Mouse (Mus musculus): ENCODE measurements at regions not wholly inside any gene's neighbourhood (a gene's known extent, or its start where the extent isn't known, plus 50 kb on each side); places are given as distances from the start of the nearest gene placed in this dataset.

- no peak for DNase-seq (ENCODE audit: low read depth, low spot score)
These were observed 85.0 kb upstream of the Serbp1 start for GRCm38 (mm10) chr6:67152845-67153468.

GRCm38 (mm10) chr6:67151515-67151914 lies 86.5 kb upstream of the Serbp1 start:
- no peak for DNase-seq (ENCODE audit: low read depth, low spot score)

- no peak for DNase-seq (ENCODE audit: low read depth, low spot score)
These were observed 88.6 kb upstream of the Serbp1 start for GRCm38 (mm10) chr6:67149425-67149824.

DNA sequence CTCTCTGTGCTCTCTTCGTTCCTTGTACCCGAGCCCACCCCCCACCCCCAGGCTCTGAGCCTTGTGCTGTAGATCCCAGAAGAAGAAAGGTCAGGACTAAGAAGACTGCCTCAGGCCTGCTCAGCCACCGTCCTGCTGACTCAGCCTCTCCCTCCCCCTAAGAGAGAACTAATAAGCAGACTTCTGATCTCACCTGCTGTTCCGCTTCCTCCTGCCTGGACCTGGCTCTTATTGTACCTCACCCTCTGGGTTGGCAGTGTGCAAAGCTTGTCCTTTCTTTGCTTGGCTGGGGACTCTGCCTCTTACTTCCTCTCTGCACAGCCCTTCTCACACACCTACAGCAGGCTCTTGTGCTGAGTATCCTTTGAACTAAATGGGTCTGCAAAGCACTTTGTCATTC lies 91.3 kb upstream of the Serbp1 start:
- peak; percentile 56 for DNase-seq (ENCODE audit: low read depth, low spot score)

DNA sequence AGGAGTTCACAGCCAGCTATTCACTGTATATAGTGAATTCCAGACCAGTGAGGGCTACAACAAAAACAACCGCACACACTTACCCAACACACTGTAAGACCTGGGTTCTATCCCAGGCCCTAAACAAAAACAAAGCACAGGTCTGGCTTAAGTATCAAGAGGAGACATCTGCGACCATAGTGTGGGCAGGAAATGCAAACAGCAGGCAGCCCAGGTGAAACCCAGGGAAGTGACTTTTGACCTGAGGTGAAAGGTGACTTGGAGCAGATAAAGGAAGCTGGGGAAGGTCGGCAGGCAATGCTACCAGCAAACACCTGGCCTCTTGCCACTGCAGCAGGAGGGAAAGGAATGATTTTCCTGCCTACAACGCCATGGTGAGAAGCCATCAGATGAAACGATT lies 92.0 kb upstream of the Serbp1 start:
- DNase-seq (ENCODE audit: low read depth, low spot score), result no peak

DNA sequence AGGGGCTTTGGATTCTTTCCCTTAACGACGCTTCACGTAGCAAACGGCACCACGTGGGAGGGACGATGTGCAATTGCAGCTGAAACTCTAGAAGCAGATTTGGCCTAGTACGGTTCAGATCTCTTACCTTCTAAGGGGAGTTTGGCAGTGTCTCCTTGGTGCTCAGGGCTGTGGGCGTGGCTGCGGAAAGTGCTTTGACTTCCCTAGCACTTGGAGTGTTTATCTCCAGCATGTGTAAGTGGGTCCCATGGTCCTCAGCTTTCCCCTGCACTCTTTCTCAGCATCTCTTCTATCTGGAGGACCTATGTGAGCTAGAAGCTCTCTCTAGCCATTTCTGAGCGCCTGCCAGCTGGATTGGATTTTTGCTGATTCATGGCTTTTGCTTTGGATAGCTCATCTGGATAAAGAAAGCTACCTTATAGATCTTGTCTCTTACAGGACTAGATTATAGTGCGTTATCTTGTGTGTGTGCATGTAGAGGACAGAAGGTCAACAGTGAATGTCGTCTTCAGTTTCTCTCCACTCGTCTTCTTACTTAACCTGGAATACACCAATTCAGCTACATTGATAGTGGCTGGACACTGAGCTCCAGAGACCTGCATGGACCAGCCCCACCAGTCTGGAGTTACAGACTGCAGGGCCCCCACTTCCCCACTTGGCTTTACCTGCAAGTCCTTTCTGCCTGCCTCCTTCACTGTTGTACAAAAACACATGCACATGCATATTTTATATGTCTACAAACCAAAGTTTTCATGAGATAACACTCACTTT lies 92.8 kb upstream of the Serbp1 start:
- DNase-seq (ENCODE audit: low read depth, low spot score), result no peak

DNA sequence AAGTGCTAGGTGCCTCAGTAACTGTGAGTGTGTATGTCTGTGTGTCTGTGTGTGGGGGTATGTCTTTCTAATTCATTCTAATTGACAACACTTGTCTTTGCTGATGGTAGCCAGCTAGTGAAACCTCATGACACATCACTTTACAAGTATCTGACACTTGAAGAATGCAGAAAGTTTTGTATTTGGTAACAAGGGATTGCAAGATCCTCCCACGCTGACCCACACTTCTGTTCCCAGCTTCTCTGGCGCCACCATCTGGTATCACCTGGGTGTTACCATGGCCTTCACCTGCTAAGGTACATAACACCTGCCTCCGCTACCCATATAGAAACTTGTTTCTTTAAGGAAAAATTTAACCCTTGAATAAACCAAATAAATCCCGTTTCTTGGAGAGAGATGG lies 95.8 kb upstream of the Serbp1 start:
- DNase-seq (ENCODE audit: low read depth, low spot score), result peak; percentile 73

DNA sequence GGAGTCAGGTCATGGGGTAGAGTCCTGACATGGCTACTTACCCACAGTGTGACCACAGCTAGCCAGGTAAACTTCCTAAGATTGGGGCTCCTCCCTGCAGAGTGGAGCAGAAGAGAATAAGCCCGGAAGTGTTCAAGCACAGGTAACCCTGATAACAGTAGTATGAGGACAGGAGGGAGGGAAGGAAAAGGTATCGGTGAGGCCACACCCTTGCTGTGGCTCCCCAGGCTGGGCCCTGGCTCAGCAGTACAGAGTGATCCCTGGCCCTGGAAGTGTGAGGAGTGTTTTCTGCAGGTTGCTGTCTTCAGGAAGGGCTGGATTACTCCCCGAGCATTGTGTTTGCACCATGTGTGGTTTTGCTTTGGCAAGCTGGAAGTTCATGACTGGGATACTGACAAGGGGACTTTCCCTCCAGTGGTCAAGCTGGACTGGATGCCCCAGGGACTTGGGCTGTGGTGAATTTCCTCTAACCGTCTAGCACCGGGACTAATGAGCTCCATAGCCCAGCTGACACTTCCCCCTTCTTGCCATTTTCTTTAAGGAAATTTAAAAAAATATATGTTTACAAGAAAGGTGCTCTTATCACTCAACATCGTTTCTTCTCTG lies 97.2 kb upstream of the Serbp1 start:
- DNase-seq (ENCODE audit: low read depth, low spot score), result no peak

- DNase-seq (ENCODE audit: low read depth, low spot score), result no peak
These were observed 99.0 kb upstream of the Serbp1 start for GRCm38 (mm10) chr6:67139012-67139375.

GRCm38 (mm10) chr6:67138302-67139011 lies 99.5 kb upstream of the Serbp1 start:
- DNase-seq (ENCODE audit: low read depth, low spot score), result peak; percentile 56

DNA sequence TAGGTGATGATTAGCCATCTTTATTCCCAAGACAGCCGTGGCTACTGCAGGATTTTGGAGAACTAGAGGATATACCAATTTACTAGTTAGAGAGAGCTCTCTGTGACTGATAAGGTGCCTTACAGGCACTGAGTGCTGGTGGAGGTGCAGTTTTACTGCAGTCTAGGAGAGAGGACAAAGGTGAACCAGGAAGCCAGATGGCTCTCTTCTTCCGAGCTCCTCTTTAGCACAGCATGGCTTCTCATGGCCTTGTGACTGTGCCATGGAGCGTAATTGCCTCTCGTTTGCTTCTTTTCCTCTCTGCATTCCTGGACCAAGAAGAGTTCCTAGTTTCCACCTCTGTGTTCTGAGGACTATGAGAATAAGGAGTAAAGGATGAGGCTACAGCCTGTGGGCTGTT lies 100.2 kb upstream of the Gadd45a start:
- peak; percentile 76 for DNase-seq (ENCODE audit: low read depth, low spot score)

- peak; percentile 67 for DNase-seq (ENCODE audit: low read depth, low spot score)
These were observed 97.7 kb upstream of the Gadd45a start for GRCm38 (mm10) chr6:67134915-67135314.

GRCm38 (mm10) chr6:67130540-67131301 lies 93.5 kb upstream of the Gadd45a start:
- no peak for DNase-seq (ENCODE audit: low read depth, low spot score)

DNA sequence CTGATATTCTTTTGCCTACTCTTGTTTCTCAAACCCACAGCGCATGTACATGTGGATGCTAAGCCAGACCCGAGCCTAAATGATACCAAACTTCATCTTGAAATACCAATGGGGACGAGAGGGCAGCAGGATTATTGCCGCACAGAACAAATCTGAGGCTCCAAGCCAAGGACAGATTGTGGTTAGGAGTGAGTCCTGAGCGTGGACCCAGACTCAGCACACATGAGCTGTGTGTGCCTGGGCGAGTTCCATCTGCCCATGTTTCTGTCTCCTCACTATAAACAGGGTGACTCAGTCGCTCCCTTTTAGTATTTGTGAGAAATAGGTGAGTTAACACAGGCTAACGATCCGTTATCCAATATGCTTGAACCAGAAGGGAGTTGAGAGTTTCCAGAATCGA lies 92.4 kb upstream of the Gadd45a start:
- peak; percentile 75 for DNase-seq (ENCODE audit: low read depth, low spot score)

- peak; percentile 80 for DNase-seq (ENCODE audit: low read depth, low spot score)
These were observed 91.5 kb upstream of the Gadd45a start for GRCm38 (mm10) chr6:67128503-67129463.

GRCm38 (mm10) chr6:67127727-67128126 lies 90.5 kb upstream of the Gadd45a start:
- no peak for DNase-seq (ENCODE audit: low read depth, low spot score)

GRCm38 (mm10) chr6:67125715-67126312 lies 88.6 kb upstream of the Gadd45a start:
- DNase-seq (ENCODE audit: low read depth, low spot score), result peak; percentile 16

GRCm38 (mm10) chr6:67124089-67124488 lies 86.8 kb upstream of the Gadd45a start:
- no peak for DNase-seq (ENCODE audit: low read depth, low spot score)

GRCm38 (mm10) chr6:67123071-67123470 lies 85.8 kb upstream of the Gadd45a start:
- no peak for DNase-seq (ENCODE audit: low read depth, low spot score)

- DNase-seq (ENCODE audit: low read depth, low spot score), result no peak
These were observed 79.0 kb upstream of the Gadd45a start for GRCm38 (mm10) chr6:67116306-67116705.

Measured in brain, adult 2 months (tissue).